Mouse (Mus musculus) megakaryocyte, embryonic 14.5 days (primary cell): Measurements from ENCODE around the gene Nfatc2ip.

Experiments
- FLI1 ChIP-seq: IDR thresholded peaks from 2 replicates; pipeline ENCODE4 v1.6.1; 2012; ENCODE audit warnings: low read length, inconsistent platforms, mixed read lengths
- GATA1 ChIP-seq: IDR thresholded peaks from 3 replicates; pipeline ENCODE4 v1.6.1; 2012; ENCODE audit warnings: mixed read lengths, low read length, inconsistent platforms, borderline replicate concordance

DNA sequence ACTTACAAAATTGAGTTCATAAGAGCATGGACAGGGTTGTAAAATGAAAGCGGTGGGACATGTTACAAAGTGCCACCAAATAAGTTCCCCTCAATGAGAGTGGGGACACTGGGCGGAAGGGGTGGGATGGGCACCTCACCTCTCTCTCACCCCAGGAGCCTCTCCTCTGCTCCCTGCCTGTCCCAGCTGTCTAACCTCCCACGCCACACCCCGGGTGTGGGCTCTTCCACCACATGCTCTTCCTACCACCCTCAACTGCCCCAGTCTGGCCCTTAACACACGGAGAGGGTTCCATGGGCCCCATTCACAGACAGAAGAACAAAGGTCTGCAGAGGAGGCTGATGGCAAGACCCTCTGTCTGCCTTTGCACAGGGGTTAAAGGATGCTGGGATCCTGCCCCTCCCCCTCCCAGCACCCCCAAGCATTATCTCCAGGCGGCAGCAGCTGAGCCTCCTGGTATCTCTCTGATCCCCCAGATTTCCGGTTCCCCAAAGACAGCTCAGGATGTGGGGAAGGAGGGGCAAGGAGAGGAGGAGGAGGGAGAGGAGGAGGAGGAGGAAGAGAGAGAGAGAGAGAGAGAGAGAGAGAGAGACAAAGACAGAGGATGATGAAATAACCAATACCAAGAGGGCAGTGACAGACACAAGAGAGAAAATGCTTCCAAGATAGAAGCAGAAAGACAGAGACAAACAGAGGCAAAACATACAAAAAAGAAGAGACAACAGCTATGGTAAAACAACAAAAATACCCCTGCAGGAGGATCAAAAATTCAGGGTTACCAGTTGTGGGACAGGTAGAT lies 39.5 kb downstream of the Nfatc2ip start:
- no peak for TF ChIP-seq FLI1
- no peak for TF ChIP-seq GATA1
